14 mouse cellular contexts compared by ENCODE assay signal in the genomic region with DNA sequence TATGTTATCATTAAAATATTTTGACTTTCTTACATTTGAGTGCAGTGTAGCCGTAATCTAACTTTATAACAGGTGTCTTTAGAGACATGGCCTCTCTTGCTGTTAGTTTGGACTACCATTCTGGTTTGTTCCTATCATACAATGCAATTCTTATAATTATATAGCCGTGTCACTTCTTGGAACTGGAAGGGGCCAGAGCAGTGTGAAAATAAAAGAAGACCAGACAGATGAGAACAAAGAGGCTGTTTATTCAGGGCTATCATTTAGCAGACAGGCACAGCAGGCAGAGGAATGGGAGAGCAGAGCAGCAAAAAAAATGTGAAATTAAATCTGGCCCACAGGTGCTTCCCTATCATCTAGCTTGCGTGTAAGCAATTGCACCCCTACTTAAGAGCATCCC.
"Had no signal": no experiment of that assay in that cellular context is flagged by ENCODE, and none has a peak within 500 bp of the region (broad histone marks: within the 10 kb centered on the region; RNA-seq: fewer than 3 reads in every experiment).

No protein-coding gene starts in this region.

- H3K4me3 ChIP-seq: kidney, embryonic 15.5 days; limb, embryonic 10.5 days; liver, embryonic 15.5 days; midbrain, embryonic 15.5 days; neural tube, embryonic 13.5 days had no signal

- DNase-seq: kidney, postnatal 14 days; lung, adult 2 months; lung, postnatal 36 days; right cerebral cortex, postnatal 4 days; spleen, adult 18-20 months; thymus, adult 18-20 months; thymus, postnatal 14 days had no signal

- H3K9me3 ChIP-seq: kidney, embryonic 15.5 days; limb, embryonic 10.5 days; liver, embryonic 15.5 days; midbrain, embryonic 15.5 days; neural tube, embryonic 13.5 days had no signal

- H3K9ac ChIP-seq: kidney, embryonic 15.5 days; liver, embryonic 15.5 days; midbrain, embryonic 15.5 days; neural tube, embryonic 13.5 days had no signal

- H3K4me2 ChIP-seq: kidney, embryonic 15.5 days; liver, embryonic 11.5 days; liver, embryonic 15.5 days; midbrain, embryonic 15.5 days; neural tube, embryonic 13.5 days had no signal

- ATAC-seq: lung, postnatal 0 days; midbrain, embryonic 15.5 days had no signal

- H3K27ac ChIP-seq: kidney, embryonic 15.5 days; limb, embryonic 10.5 days; liver, embryonic 15.5 days; midbrain, embryonic 15.5 days; neural tube, embryonic 13.5 days had no signal

- H3K36me3 ChIP-seq: kidney, embryonic 15.5 days; limb, embryonic 10.5 days; liver, embryonic 15.5 days; midbrain, embryonic 15.5 days had no signal

- H3K27me3 ChIP-seq: kidney, embryonic 15.5 days; liver, embryonic 15.5 days; midbrain, embryonic 15.5 days; neural tube, embryonic 13.5 days had no signal

- H3K4me1 ChIP-seq: kidney, embryonic 15.5 days; limb, embryonic 10.5 days; liver, embryonic 15.5 days; midbrain, embryonic 15.5 days had no signal
